Mouse (Mus musculus) cortical plate, adult 2 months (tissue): Measurements from ENCODE around the gene Schip1.

Source experiments
- CTCF ChIP-seq: fragments of 200-500 bp; IDR thresholded peaks from 2 replicates; pipeline ENCODE4 v1.5.1; 2011; ENCODE audit warnings: mild to moderate bottlenecking, control low read depth, low read length; ENCODE audit not compliant: insufficient read depth; ENCODE audit errors: extremely low read depth
- POLR2A ChIP-seq: fragments of 200-500 bp; IDR thresholded peaks from 2 replicates; pipeline ENCODE4 v1.6.1; 2011; ENCODE audit warnings: mild to moderate bottlenecking, low read length, control low read depth; ENCODE audit not compliant: insufficient read depth; ENCODE audit errors: extremely low read depth

DNA sequence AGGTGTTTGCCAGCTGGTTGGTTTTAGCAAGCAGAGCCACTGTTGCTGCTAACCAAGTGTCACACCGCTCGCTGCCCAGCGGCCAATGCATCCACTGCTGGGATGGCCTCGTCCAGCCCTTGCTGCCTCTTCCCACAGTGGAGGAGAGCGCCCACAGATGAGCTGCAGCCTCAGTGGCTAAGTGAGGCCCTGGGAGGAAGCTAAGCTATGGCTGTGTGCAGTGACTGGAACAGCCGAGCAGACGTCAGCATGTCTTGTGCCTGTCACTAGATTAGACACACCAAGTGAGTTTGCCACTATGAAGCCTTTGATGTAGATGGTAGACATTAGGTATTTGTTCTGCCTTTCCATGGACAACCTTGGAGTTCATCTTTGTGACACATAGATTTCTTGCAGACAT, 480.2 kb downstream of the Schip1 start:
- TF ChIP-seq CTCF (no peak), POLR2A (no peak)
